Mouse (Mus musculus) skeletal muscle tissue, adult 2 months (tissue): ENCODE data around the gene Zfp276.
"Not testable (repeated sequence)": the region's sequence is repeated elsewhere in the genome, so short reads cannot be mapped to it uniquely, and the experiment has no call there.

Experiments
- DNase-seq: peaks from one replicate; pipeline ENCODE4 v3.0.0-alpha.2; 2012; ENCODE audit warnings: low read depth, low spot score

The Zfp276 gene

GRCm38 (mm10) chr8:123244382-123244781 lies 9.6 kb upstream of the Zfp276 start:
- no peak for DNase-seq

- DNase-seq: no peak
These were observed 8.5 kb upstream of the Zfp276 start for GRCm38 (mm10) chr8:123245543-123245942.

DNA sequence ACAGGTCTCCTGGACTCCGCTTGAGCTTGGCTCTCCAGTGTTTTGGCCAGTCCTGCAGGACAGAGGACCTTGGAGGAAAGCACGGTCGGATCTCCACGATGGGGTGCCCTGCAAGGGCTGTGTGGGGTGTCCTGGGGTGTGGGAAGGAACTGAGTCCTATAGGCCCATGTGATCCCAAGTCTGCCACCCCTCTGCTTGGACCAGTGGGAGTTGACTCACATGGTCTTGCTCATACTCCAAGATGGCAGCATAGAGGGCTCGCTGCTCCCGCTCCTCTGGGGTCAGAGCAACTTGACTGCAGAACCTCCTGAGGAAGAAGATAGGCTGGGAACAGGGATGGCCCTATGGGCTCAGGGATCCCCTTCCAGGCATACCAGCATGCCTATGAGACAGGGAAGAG lies 6.2 kb upstream of the Zfp276 start:
- no peak for DNase-seq

- no peak for DNase-seq
These were observed 5.4 kb upstream of the Zfp276 start for GRCm38 (mm10) chr8:123248596-123248995.

GRCm38 (mm10) chr8:123250940-123251339 lies 3.1 kb upstream of the Zfp276 start:
- no peak for DNase-seq

DNA sequence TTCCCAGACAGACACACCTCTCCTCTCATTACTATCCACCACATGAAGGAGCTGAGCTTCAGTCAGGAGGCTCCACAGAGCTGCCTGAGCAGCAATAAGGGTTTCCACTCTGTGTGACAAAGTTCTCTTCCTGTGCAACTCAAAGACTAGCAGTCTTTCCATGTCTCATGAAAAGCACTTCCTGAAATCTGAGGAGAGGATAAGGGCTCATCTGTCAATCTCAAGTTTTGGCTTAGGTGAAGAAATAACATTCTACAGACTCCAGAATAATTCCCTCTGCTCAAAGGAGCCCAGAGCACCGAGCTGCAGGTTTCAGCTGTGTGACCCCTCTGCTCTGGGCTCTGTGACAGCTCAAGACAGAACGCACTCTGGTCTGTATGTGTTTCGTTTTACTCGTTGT lies 1.1 kb upstream of the Zfp276 start:
- no peak for DNase-seq

DNA sequence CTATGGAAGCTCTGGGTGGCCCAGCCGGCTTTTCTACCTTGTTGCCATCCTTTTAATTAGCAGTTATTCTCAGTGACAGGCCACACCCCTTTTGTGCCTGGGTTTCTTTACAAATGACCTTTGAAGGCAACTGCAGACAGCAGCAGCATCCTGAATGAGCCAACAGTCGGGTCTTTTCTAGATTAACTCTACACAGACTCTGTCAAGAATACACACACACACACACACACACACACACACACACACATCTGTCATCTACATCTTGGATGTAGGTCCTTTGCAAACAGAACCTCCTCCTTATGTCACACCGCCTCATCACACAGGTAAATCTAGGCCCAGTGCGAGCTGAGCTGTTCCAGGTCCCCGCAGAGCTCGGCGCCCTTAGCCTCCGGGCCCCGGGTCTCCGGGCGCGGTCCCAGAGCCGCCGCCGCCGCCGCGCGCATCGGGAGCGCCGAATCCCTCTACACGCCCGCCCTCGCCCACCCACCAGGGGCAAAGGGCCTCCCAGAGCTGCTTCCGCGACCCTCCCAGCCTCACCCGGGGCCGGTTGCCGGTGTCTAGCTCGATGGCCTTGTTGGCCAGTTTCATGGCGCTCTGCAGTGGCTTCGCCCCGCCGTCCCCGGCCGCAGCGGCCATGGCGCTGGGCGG lies 420 bp upstream of the Zfp276 start:
- DNase-seq: no peak

GRCm38 (mm10) chr8:123255170-123255569 lies 1.2 kb downstream of the Zfp276 start:
- DNase-seq: no peak

- DNase-seq: no peak
These were observed 3.1 kb downstream of the Zfp276 start for GRCm38 (mm10) chr8:123257114-123257513.

DNA sequence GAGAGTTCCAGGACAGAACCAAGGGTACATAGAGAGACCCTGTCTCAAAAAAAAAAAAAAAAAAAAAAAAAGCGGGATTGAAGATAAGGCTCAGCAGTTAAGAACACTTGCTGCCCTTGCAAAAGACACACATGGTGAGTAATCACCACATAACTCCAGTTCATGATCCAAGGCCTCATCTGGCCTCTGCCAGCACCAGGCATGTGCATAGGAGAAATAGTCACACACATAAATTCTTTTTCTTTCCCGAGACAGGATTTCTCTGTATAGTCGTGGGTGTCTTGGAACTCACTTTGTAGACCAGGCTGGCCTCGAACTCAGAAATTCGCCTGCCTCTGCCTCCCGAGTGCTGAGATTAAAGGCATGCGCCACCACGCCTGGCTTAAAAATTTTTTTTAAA lies 3.6 kb downstream of the Zfp276 start:
- DNase-seq: not testable (repeated sequence)

DNA sequence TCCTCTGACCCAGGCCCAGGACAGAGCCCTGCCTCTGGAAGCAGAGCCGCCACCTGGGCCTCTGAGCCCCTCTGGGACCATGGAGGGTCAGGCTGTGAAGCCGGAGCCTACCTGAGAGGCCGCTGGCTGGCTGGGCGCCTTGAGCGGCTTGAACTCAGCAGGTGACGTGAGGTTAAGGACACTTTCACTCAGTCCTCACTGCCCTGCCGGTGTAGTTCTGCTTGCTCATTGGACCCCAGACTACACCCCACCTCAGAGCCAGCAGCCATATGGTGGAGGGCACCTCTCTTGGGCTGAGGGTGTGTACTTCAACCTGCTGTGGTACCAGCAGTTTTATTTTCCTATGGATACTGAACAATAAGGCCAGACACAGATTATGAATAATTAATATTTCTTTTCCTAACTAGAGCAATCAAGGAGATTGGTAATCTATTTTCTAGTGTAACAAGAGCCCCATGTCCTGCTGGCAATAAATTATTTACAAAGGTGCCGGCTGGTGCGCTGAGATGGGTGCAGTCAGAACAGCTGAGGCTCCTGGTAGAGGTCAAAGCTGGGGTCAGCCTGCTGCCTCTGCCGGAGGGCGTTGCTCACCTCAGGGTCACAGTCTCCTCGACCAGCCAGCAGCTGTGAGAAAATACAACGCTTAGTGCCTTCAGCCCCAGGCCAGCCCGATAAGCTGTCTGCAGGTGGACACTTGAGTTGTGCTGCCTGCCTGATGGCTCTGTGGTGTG lies 14.1 kb downstream of the Zfp276 start:
- DNase-seq: no peak

DNA sequence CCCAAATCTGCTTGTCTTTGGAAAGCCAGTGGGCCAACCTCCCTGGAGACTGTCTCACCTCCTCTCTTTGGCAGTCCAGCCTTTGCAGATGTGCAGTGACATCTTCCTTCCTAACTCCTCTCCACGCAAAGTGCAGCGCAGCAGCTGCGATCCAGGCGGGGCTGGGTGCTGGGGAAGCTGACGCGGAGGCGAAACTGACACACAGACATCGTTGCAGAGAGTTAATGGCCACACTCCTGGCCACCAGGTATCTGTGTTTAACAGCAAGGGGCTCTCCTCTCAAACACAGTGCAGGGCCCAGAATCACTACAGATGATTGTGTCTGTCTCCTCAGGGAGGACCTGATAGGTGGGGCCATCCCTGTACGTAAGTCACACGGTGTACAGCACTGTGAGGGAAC lies 17.2 kb downstream of the Zfp276 start:
- DNase-seq: no peak

DNA sequence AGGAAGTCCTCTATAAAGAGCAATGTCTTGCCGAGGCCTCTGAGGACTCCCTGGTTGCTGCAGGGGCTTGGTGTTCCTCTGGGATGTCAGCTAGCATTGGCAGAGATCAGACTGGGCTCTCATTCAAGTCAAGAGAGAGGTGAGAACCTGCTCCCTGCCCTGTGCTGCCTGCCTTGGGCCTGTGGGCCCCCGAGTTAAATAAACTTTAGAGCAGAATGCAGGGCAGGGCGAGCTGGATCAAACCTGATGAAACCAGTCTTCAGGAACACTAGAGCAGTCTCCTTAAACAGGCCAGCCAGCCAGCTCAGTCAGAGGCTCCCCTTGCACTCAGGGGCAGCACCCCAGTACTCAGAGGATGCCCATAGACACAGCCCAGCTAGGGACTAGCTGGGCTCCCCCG lies 17.9 kb downstream of the Zfp276 start:
- DNase-seq: no peak

DNA sequence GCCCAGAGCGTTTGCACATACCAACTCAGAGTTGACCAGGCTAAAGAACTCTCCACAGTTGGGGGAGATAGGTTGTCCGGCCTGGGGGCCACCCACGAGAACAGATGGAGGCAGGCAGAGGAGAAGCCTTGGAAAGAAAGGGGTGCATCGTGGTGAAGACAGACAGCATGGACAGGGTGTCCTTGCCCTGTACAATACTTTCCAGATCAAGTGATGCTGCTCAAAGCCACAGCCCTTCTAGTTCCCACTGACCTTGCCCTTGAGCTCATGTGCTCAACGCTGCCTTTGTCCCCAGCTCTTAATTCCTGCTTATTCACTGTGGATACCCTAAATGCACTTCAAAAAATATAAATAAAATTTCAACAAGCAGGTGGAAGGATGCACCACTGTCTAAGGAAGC lies 20.5 kb downstream of the Zfp276 start:
- DNase-seq: no peak

DNA sequence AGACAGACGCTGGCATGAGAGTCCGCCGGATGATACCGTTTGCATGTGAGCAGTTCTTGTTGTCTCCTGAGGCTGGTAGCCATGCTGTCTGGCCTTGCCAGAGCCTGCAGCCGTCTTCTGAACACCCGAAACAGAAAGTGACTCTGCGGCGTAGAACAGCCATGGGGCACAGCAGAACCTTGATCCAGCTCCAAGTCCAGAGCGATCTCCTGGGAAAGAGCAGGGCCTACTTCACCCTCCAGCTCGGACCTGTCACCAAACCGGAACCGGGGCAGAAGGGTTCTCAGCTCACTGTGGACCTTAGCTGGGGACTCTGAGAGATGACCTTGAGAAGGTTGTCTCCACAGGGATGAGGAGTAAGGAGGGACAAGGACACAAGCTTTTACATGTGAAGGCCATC lies 21.1 kb downstream of the Zfp276 start:
- no peak for DNase-seq

GRCm38 (mm10) chr8:123278445-123278844 lies 24.4 kb downstream of the Zfp276 start:
- no peak for DNase-seq

DNA sequence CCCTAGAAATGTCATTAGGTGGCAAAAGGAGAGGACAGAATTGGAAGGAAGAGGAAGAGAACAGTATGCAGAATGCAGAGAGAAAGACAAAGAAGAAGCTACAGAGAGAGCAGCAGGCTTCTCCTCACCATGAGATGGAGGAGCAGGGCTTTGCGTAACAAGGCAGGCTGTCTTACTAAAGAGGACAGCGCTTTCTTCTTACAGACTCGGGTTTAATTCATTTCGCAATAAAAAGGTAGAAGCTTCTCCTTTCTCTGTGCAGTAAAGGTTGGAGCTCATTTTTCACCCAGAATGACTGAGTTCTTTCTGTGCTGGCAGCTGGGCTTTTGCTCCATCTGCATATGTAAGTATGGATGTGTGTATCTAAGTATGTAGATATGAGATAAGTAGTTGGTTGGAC lies 25.8 kb downstream of the Zfp276 start:
- DNase-seq: no peak

DNA sequence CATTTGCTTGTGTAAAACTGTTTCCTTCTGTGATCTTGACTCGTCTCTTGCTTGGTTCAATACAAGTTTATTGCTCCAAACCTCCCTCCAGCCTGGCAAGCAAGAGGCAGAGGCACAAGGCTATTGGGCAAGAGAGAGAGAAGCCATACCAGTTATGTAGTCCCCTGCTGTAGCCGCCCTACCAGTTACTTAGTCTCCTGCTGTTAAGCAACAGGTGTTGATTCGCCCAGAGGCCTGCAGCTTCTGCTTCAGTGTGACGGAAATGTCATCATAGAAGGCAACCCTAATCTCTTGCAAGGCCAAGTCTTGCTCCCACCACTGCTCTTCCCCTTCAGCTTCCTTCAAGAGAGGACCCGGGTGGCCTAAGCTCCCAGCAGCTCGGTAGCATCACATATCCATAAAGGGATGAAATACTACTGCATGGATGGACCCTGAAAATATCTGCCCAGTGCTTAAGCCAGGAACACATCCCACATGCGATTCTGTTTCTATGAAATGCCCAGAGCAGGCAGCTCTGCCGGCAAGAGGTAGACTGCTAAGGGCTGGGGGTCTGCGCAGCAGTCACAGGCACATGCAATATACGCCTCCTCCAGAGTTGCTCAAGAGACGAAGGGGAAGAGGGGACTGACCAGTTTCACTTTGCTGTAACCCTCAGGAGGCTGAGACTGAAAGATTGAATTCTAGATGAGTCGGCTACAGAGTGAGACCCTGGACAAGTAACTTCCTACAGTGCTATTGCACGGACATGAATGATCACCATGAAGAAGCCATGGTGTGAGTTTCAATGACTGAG lies 26.5 kb downstream of the Zfp276 start:
- DNase-seq: no peak

DNA sequence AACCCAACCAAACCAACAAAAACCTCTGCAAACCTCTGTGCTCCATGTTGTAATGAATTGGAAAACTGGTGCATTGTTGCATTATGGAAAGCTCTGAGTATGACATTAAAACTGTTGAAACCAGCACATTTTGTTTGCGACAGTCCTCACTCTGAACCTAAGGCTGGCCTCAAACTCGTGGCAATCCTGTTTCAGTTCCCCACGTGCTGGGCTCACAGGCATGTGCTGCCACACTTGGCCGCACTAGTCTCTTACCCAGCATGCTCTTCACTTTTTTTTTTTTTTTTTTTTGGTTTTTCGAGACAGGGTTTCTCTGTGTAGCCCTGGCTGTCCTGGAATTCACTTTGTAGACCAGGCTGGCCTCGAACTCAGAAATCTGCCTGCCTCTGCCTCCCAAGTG lies 29.0 kb downstream of the Zfp276 start:
- DNase-seq: not testable (repeated sequence)

- DNase-seq: no peak
These were observed 30.0 kb downstream of the Zfp276 start for GRCm38 (mm10) chr8:123283991-123284390.

GRCm38 (mm10) chr8:123284493-123284892 lies 30.5 kb downstream of the Zfp276 start:
- no peak for DNase-seq

DNA sequence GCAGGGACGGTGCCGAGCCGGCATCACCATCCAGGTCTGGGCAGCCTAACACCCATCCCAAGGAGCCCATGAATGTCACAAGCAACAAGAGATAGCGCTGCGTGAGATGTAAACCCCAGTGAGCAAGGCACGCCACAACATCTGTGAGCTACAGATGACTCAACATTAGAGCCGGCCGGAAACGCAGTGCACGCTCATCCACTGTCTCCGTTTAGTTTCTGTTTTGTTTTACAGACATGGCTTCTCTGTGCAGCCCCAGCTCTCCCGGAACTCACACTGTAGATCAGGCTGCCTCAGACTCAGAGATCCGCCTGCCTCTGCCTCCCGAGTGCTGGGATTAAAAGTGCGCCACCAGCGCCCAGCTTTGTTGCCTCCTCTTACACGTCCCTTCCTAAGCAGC lies 33.4 kb downstream of the Zfp276 start:
- DNase-seq: no peak

GRCm38 (mm10) chr8:123290166-123290565 lies 36.2 kb downstream of the Zfp276 start:
- DNase-seq: no peak
